Mouse (Mus musculus): Measurements from ENCODE around the gene Rundc3a.
A peak's percentile ranks its signal among the peaks of the same experiment; 100 is the strongest.

The Rundc3a gene

GRCm38 (mm10) chr11:102434406-102434805, 41.2 kb downstream of the Rundc3a start:
- DNase-seq (ENCODE audit: low spot score), result peak; percentile 89

- no peak for DNase-seq (ENCODE audit: low spot score)
These were observed 41.9 kb downstream of the Rundc3a start for GRCm38 (mm10) chr11:102434816-102435705.

GRCm38 (mm10) chr11:102435754-102436470, 42.7 kb downstream of the Rundc3a start:
- DNase-seq (ENCODE audit: low spot score), result no peak

DNA sequence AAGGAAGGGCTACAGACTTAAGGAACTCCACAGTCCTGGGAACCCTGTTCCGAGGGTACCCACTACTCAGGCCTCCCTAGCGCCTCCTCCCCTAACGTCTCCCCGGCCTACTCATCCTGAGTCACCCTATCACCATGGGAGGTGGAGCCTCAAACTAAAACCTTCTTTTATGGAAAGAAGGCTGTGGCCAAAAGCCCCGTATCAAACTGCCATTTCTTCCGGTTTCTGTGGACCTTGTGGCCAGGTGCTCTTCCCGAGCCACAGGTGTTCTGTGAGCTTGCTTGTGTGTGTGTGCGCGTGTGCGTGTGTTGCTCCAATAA, 43.2 kb downstream of the Rundc3a start:
- DNase-seq (ENCODE audit: low spot score), result no peak

- no peak for DNase-seq (ENCODE audit: low spot score)
These were observed 44.2 kb downstream of the Rundc3a start for GRCm38 (mm10) chr11:102437120-102438061.

DNA sequence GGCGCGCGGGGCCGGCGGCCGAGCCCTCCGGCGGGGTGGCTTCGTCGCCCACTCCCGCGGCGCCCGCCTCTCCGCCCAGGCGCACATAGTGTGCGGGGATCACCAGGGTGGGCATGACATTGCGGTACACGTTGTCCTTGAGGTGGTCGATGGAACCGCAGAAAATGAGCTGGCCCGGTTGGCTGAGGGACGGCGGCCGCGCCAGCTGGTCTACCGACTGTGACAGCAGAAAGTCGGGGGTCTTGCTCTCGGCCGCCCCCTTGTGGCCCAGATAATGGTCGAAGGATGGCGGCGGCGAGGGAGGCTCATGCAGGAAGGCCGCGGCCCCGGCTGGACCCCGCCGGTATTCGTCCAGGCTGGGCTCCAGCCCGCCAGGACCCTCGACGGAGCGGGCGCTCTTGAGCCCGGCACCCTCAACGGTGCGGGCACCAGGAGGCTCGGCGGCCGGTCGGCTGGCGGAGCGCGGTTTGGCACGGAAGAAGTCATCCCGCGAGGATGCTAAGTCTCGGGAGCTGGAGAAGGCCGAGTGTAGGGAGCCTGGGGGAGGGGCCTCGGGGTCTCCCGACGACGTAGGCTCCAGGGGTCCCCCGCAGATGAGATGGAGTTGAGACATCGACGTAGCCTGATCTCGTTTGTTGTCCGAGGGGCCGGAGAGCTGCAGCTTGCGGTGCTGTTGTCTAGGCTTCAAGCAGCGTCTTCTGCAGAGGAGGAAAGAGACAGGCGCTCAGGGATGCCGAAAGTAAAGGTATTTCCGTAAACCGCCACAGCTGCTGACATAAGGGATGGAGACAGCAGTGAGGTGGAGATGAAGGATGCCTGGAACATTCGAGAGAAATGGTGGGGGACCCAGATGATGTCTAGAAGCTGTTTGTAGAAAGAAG, 45.2 kb downstream of the Rundc3a start:
- DNase-seq (ENCODE audit: low spot score), result peak; percentile 83

DNA sequence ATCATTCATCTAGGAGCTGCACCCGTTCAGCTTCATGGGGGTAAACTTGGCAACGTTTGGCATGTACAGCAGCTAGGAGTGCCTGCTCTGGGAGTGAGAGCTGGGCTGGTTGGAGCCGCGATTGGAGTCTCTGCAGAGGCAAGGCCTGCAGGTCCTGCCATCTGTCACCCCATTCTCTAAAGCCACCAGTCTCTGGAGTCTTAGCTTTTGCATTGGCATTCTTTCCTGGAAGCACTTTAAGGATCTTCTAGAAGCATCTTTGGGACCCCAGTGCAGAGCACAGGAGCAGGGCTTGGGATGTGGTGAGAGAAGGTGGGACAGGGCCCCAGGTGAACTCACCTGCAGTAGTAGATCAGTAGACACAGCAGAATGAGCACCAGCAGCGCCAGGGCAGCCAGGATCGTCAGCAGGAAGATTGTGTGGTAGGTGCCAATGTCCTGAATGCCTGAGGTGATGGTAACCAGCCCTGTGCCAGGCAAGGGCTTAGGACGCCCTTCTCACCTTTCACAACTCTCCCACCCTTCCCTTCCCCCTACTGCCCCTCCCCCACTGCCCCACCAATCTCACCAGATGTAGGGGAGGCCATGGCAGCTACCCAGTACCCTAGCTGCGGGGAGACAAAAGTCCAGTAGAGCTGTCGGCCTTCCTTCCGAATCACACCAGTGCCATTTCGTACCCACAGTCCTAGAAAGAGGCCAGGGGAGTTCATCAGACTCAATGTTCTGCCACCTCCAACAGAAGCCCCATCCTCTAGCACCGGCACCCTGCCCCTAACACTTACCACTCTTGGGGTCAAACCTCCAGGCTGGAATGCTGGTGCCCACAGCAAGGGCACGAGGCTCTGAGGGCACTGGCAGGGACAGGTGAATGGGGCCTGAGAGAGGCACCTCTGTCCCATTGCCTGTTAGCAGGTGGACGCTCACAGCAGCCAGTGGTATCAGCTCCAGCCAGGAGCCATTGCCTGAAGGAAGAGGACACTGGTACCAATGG, 46.2 kb downstream of the Rundc3a start:
- DNase-seq (ENCODE audit: low spot score), result no peak

GRCm38 (mm10) chr11:102440255-102440654, 47.1 kb downstream of the Rundc3a start:
- no peak for DNase-seq (ENCODE audit: low spot score)

DNA sequence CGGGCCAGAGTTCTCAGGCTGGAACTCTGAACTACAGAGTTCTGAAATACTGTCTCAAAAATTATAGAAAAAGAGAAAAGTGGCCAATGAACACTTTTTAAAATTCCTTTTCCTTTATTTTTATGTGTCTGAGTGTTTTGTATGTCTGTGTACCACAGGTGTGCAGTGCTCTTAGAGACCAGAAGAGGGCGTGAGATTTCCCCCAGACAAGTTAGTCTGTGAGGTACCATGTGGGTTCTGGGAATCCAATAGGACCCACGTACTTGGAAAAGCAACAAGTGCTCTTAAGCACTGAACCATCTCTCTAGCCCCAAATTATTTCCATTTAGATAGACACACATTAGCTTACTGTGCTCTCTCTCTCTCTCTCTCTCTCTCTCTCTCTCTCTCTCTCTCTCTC, 48.2 kb downstream of the Rundc3a start:
- no peak for DNase-seq (ENCODE audit: low spot score)

DNA sequence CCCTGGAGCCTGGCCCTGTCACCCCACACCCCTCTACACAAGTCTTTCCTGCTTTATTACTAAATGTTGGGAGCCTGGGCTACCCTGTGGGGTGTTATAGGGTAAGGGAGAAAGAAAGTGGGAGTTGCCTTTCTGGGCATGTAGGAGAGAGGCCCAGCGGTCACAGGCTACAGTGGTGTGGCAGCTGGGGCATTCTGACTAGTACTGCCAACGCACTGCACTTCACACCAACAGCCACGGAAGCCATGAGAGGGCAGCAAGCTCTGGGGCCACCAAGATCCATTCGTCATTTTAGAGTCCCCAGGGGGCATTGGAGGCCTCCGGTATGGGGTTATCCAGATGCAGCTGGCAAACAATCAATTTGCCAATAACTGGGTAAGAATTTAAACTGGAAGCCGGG, 48.9 kb downstream of the Rundc3a start:
- no peak for DNase-seq (ENCODE audit: low spot score)

GRCm38 (mm10) chr11:102443740-102444139, 50.5 kb downstream of the Rundc3a start:
- DNase-seq (ENCODE audit: low spot score), result no peak

DNA sequence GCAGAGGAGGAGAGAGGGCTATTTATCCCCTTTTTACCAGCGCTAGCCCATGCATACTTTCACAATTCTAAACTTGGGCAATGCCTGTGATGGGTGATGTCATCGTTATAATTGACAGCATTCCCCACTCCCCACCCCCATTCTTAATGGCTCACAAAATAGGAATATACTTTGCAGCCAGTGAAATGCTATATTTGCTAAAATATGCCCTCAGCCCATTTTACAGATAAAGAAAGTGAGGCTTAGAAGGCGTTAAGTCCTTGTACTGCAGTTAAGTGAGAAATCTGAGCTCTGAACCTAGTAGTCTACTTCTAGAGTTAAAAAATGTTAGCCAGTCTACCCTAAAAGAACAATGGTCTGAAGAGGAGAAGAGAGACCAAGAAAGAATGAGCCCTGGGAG, 51.1 kb downstream of the Rundc3a start:
- DNase-seq (ENCODE audit: low spot score), result no peak

DNA sequence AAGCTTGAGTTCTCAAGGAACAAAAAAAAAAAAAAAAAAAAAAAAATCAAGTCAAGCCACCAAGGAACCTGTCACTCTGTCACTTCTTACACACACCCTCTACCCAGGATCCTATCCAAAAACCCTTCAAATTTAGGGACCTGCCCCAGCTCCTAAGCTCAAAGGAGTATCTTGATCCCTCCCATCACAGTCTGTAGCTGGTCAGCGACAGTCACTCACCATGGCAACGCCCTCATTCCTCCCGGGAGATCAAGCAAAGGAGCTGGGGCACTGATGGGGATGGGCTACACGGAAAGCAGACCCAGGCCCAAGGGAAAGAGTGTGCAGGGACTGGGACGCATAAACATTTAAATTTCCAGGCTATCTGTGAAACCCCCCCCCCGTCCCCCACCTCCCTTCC, 51.6 kb downstream of the Rundc3a start:
- no peak for DNase-seq (ENCODE audit: low spot score)

DNA sequence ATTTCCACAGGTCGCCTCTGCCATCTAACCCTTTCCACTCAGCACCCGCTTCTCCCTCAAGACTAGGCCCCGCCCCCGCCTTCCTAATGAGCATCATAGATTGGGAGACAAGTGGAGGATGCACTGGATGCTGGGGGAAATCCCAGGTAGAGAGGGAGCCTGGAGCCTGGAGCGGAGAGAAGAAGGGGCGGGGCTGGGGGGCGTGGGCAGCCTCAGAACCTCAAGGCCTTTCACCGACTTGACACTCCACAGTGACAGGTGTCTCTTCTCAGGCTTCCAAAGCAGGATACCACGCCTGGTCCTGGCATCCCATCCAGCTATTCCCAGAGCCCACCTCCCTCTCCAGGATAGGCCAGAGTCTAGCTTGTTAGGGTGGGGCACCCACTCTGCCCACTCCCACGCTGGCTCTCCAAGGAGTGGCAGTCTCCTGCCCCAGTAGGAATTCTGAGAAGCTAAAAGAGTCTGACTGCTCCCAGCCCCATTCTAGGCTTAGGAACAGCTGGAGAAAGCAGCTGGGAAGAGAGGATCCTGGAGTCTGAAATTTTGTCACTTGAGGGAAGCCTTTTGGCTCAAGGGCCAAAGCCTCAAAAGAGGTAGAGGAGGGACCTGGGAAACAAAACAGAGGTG, 52.2 kb downstream of the Rundc3a start:
- no peak for DNase-seq (ENCODE audit: low spot score)

GRCm38 (mm10) chr11:102445891-102446361, 52.7 kb downstream of the Rundc3a start:
- no peak for DNase-seq (ENCODE audit: low spot score)

- no peak for DNase-seq (ENCODE audit: low spot score)
These were observed 53.6 kb downstream of the Rundc3a start for GRCm38 (mm10) chr11:102446581-102447461.

DNA sequence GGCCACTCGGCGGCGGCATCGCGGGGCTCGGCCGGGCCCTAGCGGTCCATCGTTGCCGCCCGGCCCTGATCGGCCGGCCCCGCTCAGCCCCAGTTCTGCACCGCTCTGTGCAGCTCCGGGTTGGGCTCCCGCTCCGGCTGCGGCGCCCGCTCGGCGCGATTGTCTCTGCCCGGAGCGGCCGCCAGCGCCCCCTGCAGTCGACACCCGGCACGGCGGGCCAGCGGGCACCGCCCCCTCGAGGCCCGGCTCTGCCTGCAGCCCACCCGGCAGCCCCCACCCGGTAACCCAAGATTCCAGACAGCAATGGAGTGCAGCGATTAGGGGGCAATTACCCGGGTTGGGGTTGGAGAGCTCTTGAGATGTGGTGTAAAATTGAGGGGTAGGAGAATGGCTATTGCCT, 54.3 kb downstream of the Rundc3a start, which contains the start of gene Fam171a2:
TSS of gene Fam171a2 (minus strand) at position 186 of the 400 bp plus-strand sequence.
- DNase-seq (ENCODE audit: low spot score), result peak; percentile 89

DNA sequence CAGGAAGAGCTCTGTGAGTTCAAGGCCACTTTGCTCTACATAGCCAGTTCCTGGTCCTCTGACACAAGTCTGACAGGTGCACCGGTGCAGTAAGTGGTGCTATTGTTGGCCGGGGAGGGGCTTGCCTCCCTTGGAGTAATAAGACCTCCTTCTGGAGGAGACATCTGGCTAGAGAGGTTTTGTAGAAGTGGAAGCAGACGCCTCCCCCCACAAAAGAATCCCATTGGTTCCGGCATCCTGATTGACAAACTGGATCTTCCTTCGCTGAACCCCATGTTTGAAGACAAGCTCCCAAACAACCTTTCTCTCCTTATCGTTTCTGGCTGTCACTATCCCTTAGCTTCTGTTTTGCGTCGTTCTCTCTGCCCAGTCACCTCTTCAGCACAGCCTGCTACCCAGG, 55.1 kb downstream of the Rundc3a start:
- no peak for DNase-seq (ENCODE audit: low spot score)
